Mouse (Mus musculus) heart, postnatal 4 days (tissue): Measurements from ENCODE around the gene Perm1. TPM values are rescaled to one million over a fixed set of nuclear protein-coding genes. Genes with fewer than 3 reads are reported as not detected.

Experiments
- DNase-seq: peaks from one replicate; pipeline ENCODE4 v3.0.0; 2021
- total RNA-seq, 2 experiments: library from RNA; stranded (reverse); gene quantifications; 2 replicates each; pipeline ENCODE4 v1.2.3; 2021

Perm1 gene
- total RNA-seq: 100 to 1,000 TPM in 1 of 2 experiments, 10 to 100 TPM in 1; 91.2 to 106 TPM

DNA sequence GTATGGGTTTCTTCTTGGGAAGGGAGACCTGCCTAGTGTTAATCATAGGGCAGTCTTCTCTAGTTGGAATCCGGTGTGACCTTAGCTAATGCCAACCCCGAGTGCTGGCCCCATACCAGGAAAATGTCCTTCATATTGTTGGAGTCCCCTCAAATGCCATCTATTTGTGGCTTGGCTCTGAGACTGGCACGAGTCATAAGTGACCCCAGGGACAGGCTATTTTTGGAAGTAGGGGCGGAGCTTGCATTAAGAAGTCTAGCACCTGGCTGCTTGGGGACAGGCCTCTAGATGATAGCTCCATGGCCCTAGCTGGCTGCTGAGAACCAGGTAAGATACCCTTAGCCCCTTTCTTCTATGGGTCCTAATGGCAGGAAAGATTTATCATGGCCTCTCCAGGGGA is at the start of gene Perm1:
Perm1 (plus strand) TSS at position 220 of the 400 bp plus-strand sequence.
- peak; percentile 91 for DNase-seq

DNA sequence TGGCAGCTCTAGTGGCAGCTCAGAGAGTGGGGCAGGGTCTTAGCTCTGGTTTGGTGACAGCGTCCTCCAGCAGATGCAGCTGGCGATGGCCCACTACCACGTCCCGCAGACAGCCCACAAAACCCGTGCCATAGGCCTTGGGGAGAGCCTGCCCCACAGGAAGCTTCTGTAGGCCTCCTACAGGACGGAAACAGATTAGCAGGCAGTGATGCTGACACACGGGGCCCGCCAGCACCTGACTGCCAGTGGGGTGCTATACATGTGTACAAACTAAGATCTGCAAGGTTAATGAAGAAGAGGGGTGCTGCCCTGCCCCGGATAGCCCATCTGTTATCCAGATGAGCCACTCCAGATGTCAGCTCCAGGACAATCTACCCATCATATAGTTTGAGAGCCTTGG is 49.2 kb upstream of the Perm1 start:
- no peak for DNase-seq

DNA sequence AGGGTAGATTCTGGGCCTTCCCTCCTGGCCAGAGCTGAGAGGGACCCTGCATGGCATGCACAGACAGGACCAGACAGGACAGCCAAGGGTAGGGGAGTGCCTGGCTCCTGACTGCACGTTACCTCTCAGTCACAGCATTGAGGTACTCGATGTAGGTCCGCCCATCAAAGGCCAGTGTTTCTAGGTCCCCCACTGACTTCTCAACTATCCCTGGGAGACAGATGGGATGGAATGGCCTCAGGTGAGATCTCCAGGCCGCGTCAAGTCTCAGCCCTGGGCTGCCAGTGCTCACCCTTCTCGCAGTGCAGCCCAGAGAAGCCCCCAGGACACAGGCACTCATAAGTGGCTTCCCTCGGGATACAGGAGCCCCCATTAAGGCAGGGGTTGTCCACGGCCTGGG is 47.1 kb upstream of the Perm1 start:
- DNase-seq: no peak

DNA sequence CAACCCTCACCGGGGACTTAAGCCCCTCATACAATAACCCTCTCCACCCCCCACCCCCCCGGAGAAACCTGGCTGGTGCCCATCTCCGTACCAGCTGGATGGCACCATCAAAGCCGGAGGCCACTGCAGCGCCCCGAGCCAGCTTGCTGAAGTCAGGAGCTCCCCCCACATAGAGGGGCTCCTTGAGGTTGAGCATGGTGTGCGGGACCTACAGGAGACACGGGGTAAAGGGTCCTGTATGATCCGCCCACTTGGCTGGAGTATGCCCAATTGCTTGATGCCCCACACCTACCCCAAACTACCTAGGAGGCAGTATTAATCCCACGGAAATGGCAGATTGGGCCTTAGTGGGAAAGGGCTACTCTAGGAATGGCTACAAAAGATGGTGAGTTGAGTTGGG is 46.5 kb upstream of the Perm1 start:
- DNase-seq: no peak

DNA sequence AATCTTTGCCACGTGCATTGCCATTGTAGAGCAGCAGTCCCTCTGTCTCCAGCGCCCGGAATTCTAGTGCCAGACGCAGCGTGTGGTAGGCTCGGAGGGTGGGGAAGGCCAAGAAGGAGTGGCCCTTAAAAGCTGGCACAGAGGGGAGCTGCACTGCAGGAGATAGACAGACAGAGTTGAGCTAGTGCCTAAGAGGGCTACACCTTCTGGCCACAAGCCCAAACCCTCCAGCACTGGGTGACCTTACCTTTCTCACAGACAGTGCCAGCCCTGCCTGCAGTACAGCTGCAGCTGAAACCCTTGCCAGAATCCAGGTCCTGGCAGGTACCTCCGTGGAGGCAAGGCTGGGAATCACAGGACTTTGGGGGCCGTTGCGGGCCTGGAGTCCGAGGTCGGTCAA is 43.8 kb upstream of the Perm1 start:
- peak; percentile 51 for DNase-seq

DNA sequence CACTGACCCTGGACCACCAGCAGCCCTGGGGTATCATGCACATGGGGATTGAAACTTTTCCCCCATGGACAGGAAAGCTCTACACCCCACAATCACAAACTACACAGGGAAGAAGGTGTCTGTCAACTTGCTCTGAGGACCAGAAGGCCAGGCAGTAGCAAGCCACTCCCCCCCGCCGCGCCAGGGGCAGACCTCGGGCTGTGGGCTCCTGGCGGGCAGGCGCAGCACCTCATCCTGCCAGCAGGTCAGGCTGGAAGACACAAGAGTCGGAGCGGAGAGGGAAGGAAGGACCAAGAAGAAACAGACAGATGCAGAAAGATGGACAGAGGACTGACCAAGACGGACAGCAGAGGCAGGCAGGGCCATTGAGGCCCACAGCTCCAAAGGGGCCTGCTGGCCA is 38.0 kb upstream of the Perm1 start:
- no peak for DNase-seq

DNA sequence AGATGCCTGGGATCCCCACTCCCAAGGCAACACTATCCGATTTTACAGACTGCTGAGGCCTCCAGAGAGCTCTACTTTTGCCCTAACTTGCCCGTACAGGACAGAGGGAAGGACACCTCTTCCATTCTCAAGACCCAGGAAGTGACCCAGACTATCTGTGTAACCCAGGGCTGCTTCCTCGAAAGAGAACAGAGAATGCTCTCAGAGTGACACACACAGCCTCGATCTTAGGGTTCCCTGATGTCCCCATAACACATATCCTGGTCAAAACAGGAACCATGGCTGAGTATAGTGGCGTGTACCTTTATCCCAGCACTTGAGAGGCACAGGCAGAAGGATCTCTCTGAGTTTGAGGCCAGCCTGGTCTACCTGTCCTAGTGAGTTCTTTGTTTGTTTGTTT is 31.9 kb upstream of the Perm1 start:
- DNase-seq: no peak

DNA sequence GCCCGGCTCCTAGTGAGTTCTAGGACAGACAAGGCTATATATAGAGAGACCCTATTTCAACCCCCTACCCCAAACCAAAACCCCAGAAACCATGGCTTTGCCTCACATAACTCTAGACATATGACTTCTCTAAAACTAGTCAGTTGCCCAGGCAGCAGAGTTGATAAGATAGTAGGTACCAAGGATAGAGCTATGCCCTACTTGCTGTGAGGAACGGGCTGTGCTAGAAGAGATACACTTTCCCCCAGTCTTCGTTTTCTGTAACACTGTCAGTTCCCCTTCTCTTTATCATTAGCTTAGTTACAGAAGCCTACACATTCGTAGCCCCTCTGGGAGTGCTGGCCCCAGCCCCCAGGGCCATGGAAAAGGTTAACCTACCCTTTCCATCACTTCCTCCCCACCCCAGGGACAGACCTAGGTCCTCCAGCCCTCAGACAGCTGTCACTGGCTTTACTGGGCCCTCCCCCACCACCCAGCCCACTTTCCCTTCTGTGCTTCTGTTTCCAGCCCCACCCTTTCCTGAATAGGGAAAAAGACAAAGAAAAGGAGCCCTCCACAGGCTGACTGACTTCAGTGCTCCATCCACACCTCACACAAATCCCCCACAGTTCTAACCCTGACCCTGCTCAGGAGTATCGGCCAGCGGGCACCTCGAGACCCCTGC is 31.2 kb upstream of the Perm1 start:
- peak; percentile 32 for DNase-seq

DNA sequence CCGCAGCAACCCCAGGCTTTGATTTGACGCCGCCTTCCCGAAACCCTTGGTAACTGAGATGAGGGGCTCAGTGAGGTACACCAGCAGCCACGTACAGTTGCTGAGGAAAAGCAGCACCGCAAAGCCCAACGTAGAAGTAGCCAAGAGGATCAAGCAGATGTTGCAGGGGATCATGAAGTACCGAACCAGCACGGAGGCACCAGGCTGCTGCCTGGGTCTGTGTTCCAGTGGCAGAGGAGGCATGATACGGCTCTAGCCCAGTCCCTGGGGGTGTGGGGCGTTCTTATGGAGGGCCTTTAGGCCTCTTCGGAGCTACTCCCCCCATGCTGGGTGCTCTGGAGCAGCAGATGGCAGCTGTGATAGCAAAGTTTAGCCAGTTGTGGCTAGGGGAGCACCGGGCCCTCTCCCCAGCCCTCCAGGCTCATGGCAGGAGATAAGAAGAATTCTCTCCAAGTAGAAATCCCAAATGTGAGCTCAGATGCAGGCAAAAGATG is 30.2 kb upstream of the Perm1 start:
- no peak for DNase-seq

DNA sequence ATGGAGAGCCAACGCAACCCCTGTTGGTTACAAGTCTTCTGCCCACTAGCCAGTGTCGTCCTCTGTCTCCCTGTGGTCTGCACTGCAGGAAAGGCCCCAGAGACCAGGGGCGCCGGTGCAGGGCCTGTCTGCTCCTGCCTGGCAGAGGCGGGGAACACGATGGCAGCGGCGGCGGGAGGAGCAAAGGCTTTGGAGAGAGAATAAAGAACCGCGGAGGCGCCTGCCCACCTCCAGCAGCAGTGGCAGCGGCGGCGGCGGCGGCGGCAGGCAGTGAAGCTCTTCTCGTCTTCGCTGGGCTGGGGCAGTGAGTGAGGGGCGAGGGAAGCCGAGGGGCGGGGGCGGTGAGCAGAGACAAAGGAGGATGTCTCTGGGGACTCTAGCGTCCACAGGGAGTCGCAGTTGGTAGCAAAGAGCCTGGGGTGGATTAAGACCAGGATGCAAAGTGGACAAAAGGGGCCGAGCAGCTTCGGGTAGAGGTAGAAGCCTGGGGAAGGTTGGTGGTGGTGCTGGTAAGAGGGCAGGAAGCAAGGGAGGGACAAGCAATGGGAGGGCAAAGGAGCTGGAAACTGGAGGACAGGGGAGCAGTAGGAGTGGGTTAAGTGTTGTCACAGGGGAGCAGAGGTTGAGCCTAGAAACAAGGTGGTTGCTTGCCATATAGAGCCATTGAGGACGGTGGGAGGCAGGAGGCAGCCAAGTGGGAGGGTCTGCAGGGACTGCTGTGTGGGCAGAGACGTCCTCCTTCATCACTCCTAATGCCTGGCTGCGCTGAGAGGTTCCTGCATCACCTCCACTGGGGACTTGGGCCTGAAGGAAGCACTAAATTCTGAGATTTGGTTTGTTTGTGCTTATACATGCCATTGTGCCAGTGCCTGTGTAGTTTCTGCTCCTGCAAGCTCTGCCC is 29.5 kb upstream of the Perm1 start:
- DNase-seq: peak; percentile 32

DNA sequence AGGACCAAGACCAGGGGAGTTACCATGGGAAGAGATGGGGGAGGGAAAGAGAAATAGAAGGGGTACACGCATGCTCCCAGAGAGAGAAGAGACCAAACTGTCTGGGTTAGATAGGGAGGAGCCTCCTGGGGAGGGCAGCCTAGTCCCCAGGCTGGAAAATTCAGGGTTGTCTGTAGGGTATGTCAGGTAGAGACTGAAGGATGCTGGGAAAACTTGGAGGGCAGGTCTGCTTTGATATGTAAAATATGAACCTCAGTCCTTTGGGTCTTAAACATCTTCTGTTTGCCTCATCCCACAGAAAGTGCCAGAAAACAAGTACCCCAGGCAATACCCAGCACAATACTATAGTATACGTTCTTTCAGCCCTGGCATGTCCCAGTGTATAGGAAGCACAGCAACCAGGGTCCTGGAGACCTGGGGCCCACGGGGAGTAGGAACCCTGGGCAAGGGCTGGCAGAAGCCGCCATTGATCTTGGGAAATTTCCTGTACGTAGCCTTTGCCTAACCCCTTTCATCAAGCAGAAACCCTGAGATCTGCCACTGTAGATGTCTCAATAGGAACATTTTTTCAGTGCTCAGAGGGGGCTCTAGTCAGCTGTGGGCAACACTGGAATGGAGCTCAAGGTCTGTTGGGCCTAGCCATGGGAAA is 27.4 kb upstream of the Perm1 start:
- DNase-seq: no peak

DNA sequence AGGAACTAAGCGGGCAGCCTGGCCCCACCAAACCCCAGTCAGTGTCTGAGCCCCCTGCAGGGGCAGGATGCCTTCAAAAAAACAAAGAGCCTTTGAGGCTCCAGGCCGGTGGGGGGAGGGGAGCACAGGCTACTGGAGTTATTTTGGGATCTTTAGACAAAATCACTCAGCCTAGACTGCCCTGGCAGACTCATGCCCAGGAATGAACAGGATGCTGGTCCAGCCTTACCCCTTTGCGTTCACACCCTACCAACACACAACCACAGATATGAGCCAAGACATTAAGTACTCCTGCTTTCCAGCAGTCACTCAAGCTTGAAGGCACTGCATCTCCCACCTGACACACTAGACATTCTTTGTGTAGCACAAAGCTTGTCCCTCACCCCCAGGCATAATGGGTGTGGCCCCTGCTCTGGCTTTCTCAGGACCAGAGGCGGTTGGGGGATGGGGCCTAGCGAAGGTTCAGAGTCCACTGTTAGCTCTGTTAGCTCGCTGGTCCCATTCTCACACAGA is 26.8 kb upstream of the Perm1 start:
- peak; percentile 44 for DNase-seq

DNA sequence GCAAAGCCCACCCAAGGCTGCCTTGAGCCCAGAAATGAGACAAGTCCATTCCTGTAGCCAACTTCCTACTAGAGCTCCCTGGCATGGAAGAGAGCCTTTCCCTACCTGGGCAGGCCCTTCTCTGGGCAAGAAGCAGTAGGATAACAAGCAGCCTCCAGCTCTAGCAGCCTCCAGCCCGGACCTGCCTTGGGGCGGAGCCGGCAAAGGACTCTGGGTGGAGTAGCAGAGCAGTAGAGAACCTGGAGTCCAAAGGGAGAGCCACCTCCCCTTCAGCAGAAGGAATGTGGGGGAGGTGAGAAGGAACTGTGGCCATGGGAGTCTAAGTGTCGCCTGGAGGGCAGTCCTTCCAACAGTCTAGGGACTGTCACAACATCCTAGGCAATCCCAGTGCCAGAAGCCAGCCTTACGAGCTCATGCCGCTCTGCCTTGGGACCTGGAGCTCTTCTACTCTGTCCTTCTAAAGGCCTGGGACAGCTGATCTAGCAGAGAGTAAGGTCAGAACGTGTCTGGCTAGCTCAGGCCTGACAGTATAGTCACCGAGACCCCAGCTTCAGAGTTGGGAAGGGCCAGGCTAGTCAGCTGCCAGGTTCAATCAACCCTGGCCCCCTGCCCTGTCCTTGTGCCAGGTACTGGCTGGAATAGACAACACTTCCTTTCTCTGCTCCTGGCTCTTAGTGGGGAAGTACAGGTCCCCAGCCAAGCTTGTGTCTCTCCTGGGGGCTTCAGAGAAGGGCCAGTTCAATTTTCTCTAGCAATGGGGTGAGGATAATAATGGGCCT is 23.1 kb upstream of the Perm1 start:
- DNase-seq: peak; percentile 72

DNA sequence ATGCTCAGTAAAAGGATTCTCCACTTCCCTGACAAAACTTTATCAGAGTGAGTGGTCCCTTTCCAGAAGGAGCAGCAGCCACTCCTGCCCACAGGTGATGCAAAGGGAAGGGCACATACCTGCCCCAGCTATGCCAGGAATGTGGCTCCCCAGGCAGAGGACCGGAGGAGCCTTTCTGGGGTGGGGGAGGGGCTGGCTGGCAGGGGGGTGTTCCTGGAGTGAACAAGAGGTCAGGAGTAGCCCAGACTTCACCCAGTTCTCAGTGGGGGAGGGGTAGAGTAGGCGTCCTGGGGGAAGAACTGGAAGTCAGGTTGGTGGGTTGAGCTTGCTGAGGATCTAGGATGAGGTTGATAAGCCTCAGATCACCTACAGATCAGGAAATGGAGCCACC is 22.5 kb upstream of the Perm1 start:
- no peak for DNase-seq

DNA sequence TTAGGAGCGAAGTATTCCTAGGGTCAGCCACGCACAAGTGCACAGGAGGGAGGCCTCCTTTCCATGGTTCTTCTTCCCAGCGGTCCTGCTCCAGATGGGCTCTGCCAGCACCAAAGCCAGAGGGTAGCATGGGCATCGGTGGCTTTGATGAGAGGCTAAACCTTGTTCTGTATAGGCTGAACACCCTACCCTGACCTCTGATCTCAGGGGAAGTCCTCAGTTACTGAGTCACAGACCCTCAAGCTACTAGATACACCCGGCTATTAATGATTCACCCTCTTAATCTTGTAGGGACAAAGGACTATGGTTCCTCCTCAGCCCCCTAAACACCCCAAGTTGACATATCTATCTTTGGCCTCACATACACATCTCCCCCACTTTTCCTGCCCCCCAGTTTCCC is 21.8 kb upstream of the Perm1 start:
- DNase-seq: no peak

DNA sequence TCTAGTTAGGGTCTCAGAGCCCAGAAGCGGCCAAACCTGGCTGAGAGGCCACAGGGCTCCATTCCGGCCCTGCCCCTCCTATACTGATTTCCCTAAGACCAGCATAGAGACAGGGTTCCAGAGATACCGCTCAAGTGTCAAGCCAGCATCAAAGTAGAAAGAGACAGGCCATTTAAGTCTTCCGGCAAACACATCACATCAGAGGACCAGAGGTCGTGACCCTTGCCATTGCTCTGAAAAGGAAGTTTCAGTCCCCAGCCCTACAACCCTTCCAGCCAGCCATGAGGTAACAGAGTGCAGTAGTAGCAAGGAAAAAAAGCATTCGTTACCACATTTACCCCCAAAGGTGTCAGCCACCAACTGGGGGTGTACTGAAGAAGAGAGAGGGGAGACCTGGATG is 21.3 kb upstream of the Perm1 start:
- no peak for DNase-seq

DNA sequence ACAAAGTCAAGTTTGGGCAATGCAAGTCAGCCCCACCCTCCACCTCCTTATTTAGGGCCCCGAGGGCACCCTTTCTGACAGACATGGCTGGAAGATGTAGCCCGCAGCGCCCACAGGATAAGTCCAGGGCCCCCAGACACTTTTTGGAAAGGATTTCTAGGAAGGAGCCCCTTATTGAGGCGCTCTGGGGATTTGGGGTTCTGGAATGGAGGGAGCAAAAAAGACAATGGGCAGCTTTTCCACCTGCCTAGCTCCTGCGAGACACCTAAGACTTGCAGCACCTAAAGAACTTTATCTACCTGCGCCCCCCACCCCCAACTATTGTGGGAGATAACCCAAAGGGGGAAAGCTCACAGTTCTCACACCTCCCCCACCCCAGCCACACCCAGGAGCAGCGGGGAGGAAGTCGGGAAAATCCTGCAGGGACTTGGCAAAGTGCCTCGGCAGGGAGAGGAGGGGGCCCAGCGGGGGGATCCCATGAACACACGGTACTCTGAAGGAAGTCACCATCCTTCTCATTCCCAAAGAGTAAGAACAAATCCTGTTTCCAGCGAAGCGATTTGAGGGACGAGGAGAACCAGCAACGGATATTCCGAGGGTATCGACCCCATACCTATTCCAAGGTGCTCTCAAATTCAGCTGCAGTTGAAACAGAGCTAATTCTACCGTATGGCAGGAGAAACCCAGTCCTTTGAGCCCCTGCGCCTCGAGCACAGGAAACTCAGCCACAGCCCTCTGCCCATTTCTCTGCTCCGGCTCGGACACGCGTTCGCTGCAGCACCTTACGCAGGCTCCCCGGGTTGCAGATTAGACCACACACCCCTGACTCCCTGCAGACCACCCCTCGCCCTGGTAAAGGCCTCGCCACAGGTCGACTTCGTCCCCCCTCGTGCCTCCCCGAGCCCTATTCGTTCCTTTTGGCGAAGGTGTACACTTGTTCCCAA is 19.5 kb upstream of the Perm1 start:
- DNase-seq: peak; percentile 85

DNA sequence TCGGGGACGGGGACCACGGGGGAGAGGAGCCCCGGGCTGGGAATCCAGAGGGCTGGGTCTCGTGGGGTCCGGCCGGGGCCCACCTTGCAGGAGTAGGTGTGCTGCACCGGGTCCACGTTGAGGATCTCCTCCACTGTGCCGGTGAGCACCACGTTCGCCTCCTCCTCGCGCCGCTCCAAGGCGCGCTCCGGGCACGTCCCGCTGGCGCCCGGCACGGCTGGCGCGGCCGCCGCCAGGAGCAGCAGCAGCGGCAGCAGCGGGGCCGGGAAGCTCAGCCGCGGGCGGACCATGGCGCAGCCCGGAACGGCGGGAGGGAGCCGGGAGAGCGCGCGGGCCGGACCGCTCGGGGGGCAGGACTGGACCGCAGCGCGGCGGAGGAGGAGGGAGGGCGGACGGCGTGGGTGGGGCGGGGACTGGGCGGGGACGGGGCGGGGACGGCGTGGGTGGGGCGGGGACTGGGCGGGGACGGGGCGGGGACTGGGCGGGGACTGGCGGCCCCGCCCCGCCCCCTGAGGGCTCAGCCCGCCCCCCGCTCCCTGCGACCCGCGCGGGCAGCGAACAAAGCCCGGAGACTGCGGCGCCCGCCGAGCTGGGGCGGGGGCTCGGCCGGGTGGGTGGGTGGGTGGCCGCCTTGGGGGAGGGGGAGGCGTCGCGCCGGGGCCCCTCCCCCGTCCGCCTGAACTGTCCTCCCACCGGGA is 18.4 kb upstream of the Perm1 start, which contains the start of gene Agrn:
Agrn (minus strand) TSS at position 358 of the 698 bp plus-strand sequence.
- peak; percentile 80 for DNase-seq

DNA sequence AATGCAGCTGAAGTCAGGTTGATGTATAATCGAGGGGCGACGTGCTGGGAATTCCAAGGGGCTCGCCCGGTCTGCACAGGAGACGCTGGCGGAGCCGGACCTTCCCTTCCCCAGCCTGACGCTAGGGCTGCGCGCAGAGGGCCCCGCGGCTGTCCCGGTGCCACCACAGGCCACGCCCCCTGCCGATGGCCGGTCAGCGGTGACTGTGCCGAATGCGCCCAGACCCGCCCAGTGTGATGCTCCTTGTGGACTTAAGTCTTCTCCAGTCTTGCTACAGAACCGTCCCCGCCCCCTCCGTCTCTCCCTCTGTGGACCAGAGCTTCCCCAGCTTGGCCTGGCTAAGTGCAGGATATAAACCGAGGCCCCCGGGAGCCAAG is 17.9 kb upstream of the Perm1 start:
- DNase-seq: peak; percentile 96
